Mouse (Mus musculus): ENCODE results near the gene Vav2.

GRCm38 (mm10) chr2:27460163-27460562 lies 33.3 kb upstream of the Vav2 start:
- no peak for TF ChIP-seq TAL1 (conservative IDR thresholded peaks at IDR 0.05; ENCODE audit: low read depth, low read length)
- TF ChIP-seq CTCF (IDR thresholded peaks at IDR 0.05; ENCODE audit: low read depth, low read length): no peak
- no peak for TF ChIP-seq GATA1 (IDR thresholded peaks at IDR 0.05; ENCODE audit: borderline replicate concordance, low read length)
- no peak for TF ChIP-seq POLR2AphosphoS5 (IDR thresholded peaks at IDR 0.05; ENCODE audit: insufficient replicate concordance, low read depth, low read length)
